Mouse (Mus musculus) cerebral cortex, adult 2 months (tissue): ENCODE data around the gene Aox3.

ENCODE experiments used
- WGBS: fragments of 180-500 bp; shearing (Covaris S2); methylation state at CpG from one replicate; pipeline ENCODE4 v1.1.7; 2018; 5-methylcytosine and 5-hydroxymethylcytosine counted together

The Aox3 gene

GRCm38 (mm10) chr1:58215353-58215752, 102.4 kb downstream of the Aox3 start:
- WGBS = 87% methylated on average over 4 of the region's 4 CpGs

- 49% methylated on average over 7 of the region's 7 CpGs for WGBS
These were observed 103.1 kb downstream of the Aox3 start for GRCm38 (mm10) chr1:58215956-58216532.

- 63% methylated on average over 6 of the region's 6 CpGs for WGBS
These were observed 108.1 kb downstream of the Aox3 start for GRCm38 (mm10) chr1:58221070-58221469.

GRCm38 (mm10) chr1:58221879-58222278, 108.9 kb downstream of the Aox3 start:
- 70% methylated on average over 5 of the region's 5 CpGs for WGBS

- WGBS = 83% methylated on average over 6 of the region's 6 CpGs
These were observed 115.2 kb downstream of the Aox3 start for GRCm38 (mm10) chr1:58228086-58228485.

GRCm38 (mm10) chr1:58229774-58230173, 116.8 kb downstream of the Aox3 start:
- WGBS = 70% methylated on average over 4 of the region's 4 CpGs

GRCm38 (mm10) chr1:58230542-58230941, 117.6 kb downstream of the Aox3 start:
- 68% methylated on average over 5 of the region's 5 CpGs for WGBS

- WGBS = 59% methylated on average over 5 of the region's 5 CpGs
These were observed 122.5 kb downstream of the Aox3 start for GRCm38 (mm10) chr1:58235405-58235804.

GRCm38 (mm10) chr1:58237527-58238299, 124.8 kb downstream of the Aox3 start:
- WGBS = 80% methylated on average over 4 of the region's 4 CpGs

GRCm38 (mm10) chr1:58238440-58238839, 125.5 kb downstream of the Aox3 start:
- 94% methylated on average over 5 of the region's 5 CpGs for WGBS

- WGBS = 95% methylated on average over 9 of the region's 9 CpGs
These were observed 126.0 kb downstream of the Aox3 start for GRCm38 (mm10) chr1:58238961-58239360.

- 60% methylated on average over 6 of the region's 6 CpGs for WGBS
These were observed 127.4 kb downstream of the Aox3 start for GRCm38 (mm10) chr1:58240347-58240746.

GRCm38 (mm10) chr1:58244487-58244886, 131.6 kb downstream of the Aox3 start:
- WGBS = 74% methylated on average over 3 of the region's 3 CpGs

GRCm38 (mm10) chr1:58248518-58248917, 135.6 kb downstream of the Aox3 start:
- WGBS = 78% methylated on average over 1 of the region's 1 CpGs
